Mouse (Mus musculus): ENCODE data around the gene Atp6v1c2.

DNA sequence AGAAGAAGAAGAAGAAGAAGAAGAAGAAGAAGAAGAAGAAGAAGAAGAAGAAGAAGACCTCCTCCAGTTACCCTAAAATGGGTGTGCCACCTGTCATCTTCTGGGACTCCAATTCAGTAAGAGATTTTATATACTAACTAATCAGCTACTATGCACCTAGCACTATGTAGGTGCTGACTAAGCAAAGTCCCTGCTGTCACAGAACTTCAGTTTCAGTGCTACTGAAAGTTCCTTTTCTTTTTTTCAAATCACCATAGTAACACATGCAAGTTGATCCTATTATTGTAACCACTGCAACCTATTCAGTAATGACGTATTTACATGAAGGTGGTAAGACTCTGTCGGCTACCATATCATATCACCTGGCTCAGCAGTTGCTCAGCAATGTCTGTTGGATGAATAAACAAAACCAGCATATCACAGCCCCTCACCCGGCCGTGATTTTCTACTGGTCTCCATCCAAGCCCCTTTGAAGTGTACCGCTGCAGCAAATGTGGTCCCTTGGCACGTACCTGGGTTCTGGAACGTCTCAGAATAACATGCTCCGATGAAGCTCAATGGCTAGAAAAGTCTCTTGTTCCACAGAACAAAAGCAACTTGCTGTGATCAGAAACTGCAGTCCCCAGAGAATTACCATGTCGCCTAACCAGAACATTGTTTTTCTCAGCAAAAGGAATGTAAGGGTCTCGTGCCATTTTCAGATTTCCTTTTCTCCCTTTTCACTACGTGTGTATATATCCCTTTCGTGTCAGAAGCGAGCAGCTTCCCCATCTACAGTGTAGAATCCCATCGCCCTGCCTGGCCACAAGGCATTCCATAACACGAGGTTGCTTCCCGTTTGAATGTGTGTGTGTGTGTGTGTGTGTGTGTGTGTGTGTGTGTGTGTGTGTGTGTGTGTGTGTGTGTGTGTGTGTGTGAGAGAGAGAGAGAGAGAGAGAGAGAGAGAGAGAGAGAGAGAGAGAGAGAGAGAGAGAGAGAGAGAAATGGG, 18.0 kb downstream of the Atp6v1c2 start:
- TF ChIP-seq POLR2A (IDR thresholded peaks at IDR 0.05; ENCODE audit: insufficient read depth, low read depth, low read length) (no peak), CTCF (IDR thresholded peaks at IDR 0.05) (no peak)

Measured in heart, adult 2 months (tissue).